Mouse (Mus musculus) left cerebral cortex, adult 6 months (tissue): ENCODE measurements around the gene Iqca. TPM values are rescaled to one million over a fixed set of nuclear protein-coding genes. Genes with fewer than 3 reads are reported as not detected.

ENCODE experiments used
- long read RNA-seq, 2 experiments: library from polyadenylated mRNA; unstranded; transcript quantifications; one replicate each; pipeline ENCODE4 v2.0.0; 2019 to 2020
- polyA plus RNA-seq: library from polyadenylated mRNA; unstranded; fragments of <200 nt; fragmentation: Nextera tagmentation; gene quantifications from 2 replicates; pipeline ENCODE4 v1.2.3, GENCODE M21; 2021

Gene Iqca
- 0.74 TPM in 2 replicates for polyA plus RNA-seq
- long read RNA-seq, experiment 1: 0 reads
- long read RNA-seq, experiment 2, partial matches to known transcripts: 3 of 3 reads
- long read RNA-seq, experiment 2, other reads (novel, unspliced or antisense): 0 of 3 reads

DNA sequence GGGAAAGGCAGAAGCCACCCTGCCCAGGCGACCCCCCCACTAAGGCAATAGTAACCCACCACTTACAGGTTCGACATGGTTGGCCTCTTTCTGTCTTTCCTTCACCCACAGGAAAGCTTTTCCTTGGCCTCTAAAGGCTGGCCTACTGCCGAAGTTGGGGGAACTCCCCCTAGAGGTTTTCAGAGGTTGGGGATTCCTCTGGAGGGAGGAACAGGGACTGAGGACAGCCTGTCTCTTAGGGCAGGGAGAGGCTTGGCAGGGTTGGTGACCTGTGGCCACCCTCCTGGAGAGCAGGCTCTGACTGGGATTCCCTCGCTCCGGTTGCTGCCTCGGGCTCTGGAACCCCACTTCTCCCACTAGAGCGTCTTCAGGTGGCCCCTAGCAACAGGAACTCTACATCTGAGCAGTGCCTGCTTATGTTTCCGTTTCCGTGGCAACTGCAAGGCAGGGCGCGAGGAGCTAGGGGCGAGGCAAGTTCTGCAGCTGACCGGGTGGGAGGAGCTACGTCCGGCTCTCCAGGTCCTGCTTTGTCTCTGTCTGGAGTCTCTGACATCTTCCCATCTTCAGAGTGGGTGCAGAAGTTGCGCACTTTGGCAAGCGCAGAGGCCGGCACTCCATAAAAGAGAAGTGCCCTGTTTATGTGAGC is at the start of gene Iqca:
Gene Iqca, minus strand, starts transcription at position 303 of the 646 bp plus-strand sequence.

DNA sequence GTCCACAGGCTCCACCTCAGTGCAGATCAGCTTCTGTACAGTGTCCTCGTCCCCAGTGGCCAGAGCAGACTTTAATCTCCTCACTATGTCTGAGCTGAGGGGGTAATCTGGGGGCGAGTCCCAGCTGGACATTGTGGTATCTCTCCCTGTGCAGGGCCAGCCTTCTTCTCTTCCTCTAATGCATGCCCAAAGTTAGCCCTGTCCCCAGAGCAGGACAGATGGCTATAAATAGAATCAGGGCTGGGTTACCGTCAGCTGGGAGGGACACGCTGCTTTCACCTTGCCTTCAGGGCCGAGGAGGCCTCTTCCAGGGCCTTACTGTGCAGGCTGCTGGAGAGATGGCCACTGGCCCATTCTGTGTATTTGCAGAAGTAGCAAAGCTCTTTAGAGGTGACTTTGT is 138.8 kb downstream of the Iqca start, which contains the start of gene Asb18:
Gene Asb18, minus strand, starts transcription at position 221 of the 400 bp plus-strand sequence.

Other genes with a start within 250 kb of the Iqca start
- 0.13 TPM in 1 of 2 replicates, not detected in the other for gene Gbx2, start 222.2 kb downstream of the Iqca start, polyA plus RNA-seq
- gene Asb18, start 138.7 kb downstream of the Iqca start, polyA plus RNA-seq: 0.64 and 0.66 TPM in 2 replicates
- gene Ackr3, start 50.6 kb upstream of the Iqca start, polyA plus RNA-seq: 1.8 and 3.5 TPM in 2 replicates